Mouse (Mus musculus) forebrain, embryonic 10.5 days (tissue): ENCODE results near the gene Enpp5. TPM values are rescaled to one million over a fixed set of nuclear protein-coding genes. Genes with fewer than 3 reads are reported as not detected.

Source experiments
- polyA plus RNA-seq: library from polyadenylated mRNA; unstranded; fragments of >200 nt; fragmentation: Nextera tagmentation; extraction: Ambion mirVana; gene quantifications from 2 replicates; pipeline ENCODE4 v1.2.1, GENCODE M21; 2016

The Enpp5 gene
- polyA plus RNA-seq, 1 experiment from 2014 or later: 7.0 TPM

Other genes starting within 250 kb of the Enpp5 start
- gene Enpp4, start 27.0 kb downstream of the Enpp5 start, polyA plus RNA-seq: 2.9 and 3.5 TPM in 2 replicates
- gene Clic5, start 109.8 kb downstream of the Enpp5 start, polyA plus RNA-seq: 0.11 and 0.12 TPM in 2 replicates